Mouse (Mus musculus) stomach, embryonic 16.5 days (tissue): ENCODE results near the gene Strn. TPM values are rescaled to one million over a fixed set of nuclear protein-coding genes. Genes with fewer than 3 reads are reported as not detected.
A peak's percentile ranks its signal among the peaks of the same experiment; 100 is the strongest.
"Not testable (repeated sequence)": the region's sequence is repeated elsewhere in the genome, so short reads cannot be mapped to it uniquely, and the experiment has no call there.

Source experiments
- ATAC-seq: fragments of 200-750 bp; cut with Nextera tagmentation; 2 replicates; pipeline ENCODE4 v1.8.0; 2017; ENCODE audit warnings: moderate number of reproducible peaks, moderate TSS enrichment; ENCODE audit not compliant: insufficient read depth, low FRiP score
- H3K27ac ChIP-seq: fragments of 300-500 bp; sonication (generic); 2 replicates; pipeline ENCODE4 v1.5.1; 2014; ENCODE audit warnings: low read length
- H3K27me3 ChIP-seq: fragments of 300-500 bp; sonication (generic); 2 replicates; pipeline ENCODE4 v1.6.1; 2014; ENCODE audit warnings: low read length, control low read depth, mixed read lengths; ENCODE audit not compliant: control insufficient read depth, insufficient read depth
- H3K36me3 ChIP-seq: fragments of 300-500 bp; sonication (generic); 2 replicates; pipeline ENCODE4 v1.6.1; 2014; ENCODE audit warnings: low read length; ENCODE audit not compliant: control insufficient read depth, insufficient read depth
- H3K4me1 ChIP-seq: fragments of 300-500 bp; sonication (generic); 2 replicates; pipeline ENCODE4 v1.6.1; 2014; ENCODE audit warnings: low read length, control low read depth, mixed read lengths; ENCODE audit not compliant: control insufficient read depth, insufficient read depth
- H3K4me2 ChIP-seq: fragments of 300-500 bp; sonication (generic); 2 replicates; pipeline ENCODE4 v1.6.1; 2014; ENCODE audit warnings: low read depth, low read length, mixed read lengths
- H3K4me3 ChIP-seq: fragments of 300-500 bp; sonication (generic); replicated peaks from 2 replicates; pipeline ENCODE4 v1.5.1; 2014; ENCODE audit warnings: mild to moderate bottlenecking, low read length
- H3K9ac ChIP-seq: fragments of 300-500 bp; sonication (generic); 2 replicates; pipeline ENCODE4 v1.6.1; 2014; ENCODE audit warnings: low read length
- H3K9me3 ChIP-seq: fragments of 300-500 bp; sonication (generic); replicated peaks from 2 replicates; pipeline ENCODE4 v1.6.1; 2016; ENCODE audit warnings: low read length, control low read depth; ENCODE audit not compliant: control insufficient read depth
- WGBS: fragments of 180-500 bp; shearing (Covaris S2); extraction: QIAGEN DNeasy Blood & Tissue Kit; methylation state at CpG from one replicate; pipeline ENCODE4 v1.1.7; 2014; 5-methylcytosine and 5-hydroxymethylcytosine counted together
- polyA plus RNA-seq: library from polyadenylated mRNA; unstranded; fragments of >200 nt; fragmentation: Nextera tagmentation; extraction: Ambion mirVana; gene quantifications from 2 replicates; pipeline ENCODE4 v1.2.1, GENCODE M21; 2015

Strn gene
- polyA plus RNA-seq, 1 experiment from 2014 or later: 6.6 TPM

DNA sequence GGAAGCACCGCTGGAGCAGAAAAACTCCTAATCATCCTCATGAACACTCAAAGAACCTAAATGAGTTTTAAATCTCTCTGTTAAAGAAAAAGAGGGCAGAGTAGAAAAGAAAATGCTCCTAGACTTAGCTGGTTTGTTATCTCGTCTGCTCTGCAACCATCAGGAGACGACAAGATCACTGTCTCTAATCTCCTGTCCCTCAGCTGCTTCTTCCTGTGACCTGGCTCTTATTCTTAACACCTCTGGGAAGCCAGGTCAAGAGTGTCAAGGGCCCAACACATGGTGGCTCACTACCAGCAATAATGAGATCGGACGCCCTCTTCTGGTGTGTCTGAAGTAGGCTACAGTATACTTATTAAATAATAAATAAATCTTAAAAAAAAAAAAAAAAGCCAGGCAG is 40.1 kb downstream of the Strn start:
- Histone ChIP-seq H3K27me3 (no peaks in the 10 kb centered on the region), H3K4me2 (no peak overlapping the region), H3K9me3 (no peaks in the 10 kb centered on the region), H3K36me3 (0 out of 2 replicates have a peak, but pooled peaks cover 3% of the 10 kb centered on the region), H3K4me3 (no peak overlapping the region), H3K4me1 (no peaks in the 10 kb centered on the region), H3K9ac (no peak overlapping the region), H3K27ac (no peak overlapping the region)
- no peak for ATAC-seq
- 80% methylated on average over 5 of the region's 5 CpGs for WGBS

DNA sequence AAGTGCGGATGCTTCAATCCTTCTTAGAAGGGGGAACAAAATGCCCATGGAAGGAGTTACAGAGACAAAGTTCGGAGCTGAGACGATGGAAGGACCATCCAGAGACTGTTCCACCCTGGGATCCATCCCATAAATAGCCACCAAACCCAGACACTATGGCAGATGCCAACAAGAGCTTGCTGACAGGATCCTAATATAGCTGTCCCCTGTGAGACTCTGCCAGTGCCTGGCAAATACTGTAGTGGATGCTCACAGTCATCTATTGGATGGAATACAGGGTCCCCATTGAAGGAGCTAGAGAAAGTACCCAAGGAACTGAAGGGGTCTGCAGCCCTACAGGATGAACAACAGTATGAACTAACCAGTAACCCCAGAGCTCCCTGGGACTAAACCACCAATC is 47.8 kb downstream of the Strn start:
- WGBS: 95% methylated on average over 3 of the region's 3 CpGs
- ATAC-seq, H3K4me1 ChIP-seq, H3K9ac ChIP-seq, H3K27ac ChIP-seq, H3K9me3 ChIP-seq, H3K27me3 ChIP-seq, H3K4me3 ChIP-seq, H3K4me2 ChIP-seq: not testable (repeated sequence)
- H3K36me3 ChIP-seq: peaks cover 22% of the 10 kb centered on the region

DNA sequence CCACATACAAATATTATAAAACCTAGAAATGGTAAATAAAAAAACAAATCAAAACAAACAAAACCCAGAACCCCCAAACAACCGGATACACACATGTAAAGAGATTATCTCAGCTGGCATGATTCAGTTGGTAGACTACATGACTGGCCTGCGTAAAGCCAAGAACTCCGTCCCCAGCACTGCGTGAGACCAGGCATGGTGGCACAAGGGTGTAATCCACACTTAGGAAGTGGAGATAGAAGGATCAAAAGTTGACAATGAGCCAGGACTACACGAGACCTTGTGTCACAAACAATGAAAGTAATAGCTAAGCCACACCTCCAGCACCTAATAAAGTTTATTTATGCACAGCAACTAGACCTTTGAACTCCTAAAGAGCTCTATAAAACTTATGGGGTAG is 49.0 kb downstream of the Strn start:
- no peak overlapping the region for H3K4me2 ChIP-seq

DNA sequence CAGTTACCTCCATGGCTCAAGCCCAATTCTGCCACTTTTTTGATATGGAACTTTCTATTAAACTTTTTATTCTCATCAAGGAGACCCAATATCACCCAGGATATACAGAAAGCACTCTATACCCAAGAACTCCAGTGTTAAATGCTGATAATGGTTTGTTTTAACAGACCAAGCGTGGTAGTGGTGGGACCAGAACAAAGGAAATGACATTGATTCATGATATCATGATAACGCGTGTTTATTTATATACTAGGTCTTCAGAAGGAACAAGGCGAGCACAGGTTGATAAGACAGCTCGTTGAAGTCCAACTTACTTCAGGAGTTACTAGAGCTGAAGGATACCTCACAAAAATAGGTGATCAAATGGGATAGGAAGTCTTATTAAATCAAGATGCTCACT is 52.0 kb downstream of the Strn start:
- no peak for ATAC-seq
- 34% methylated on average over 5 of the region's 5 CpGs for WGBS
- H3K4me2 ChIP-seq: no peak overlapping the region
- no peak overlapping the region for H3K4me3 ChIP-seq
- H3K9me3 ChIP-seq: no peaks in the 10 kb centered on the region
- H3K4me1 ChIP-seq: no peaks in the 10 kb centered on the region
- H3K27me3 ChIP-seq: no peaks in the 10 kb centered on the region
- H3K36me3 ChIP-seq: 0 out of 2 replicates have a peak, but pooled peaks cover 4% of the 10 kb centered on the region
- no peak overlapping the region for H3K27ac ChIP-seq
- H3K9ac ChIP-seq: no peak overlapping the region

More for the DNA sequence above, 49.0 kb downstream of the Strn start:
- Histone ChIP-seq H3K4me3 (no peak overlapping the region), H3K27me3 (no peaks in the 10 kb centered on the region), H3K27ac (no peak overlapping the region), H3K9me3 (peaks cover 8% of the 10 kb centered on the region), H3K36me3 (peaks cover 22% of the 10 kb centered on the region), H3K9ac (no peak overlapping the region), H3K4me1 (no peaks in the 10 kb centered on the region)
- WGBS: 76% methylated on average over 5 of the region's 5 CpGs
- no peak for ATAC-seq

DNA sequence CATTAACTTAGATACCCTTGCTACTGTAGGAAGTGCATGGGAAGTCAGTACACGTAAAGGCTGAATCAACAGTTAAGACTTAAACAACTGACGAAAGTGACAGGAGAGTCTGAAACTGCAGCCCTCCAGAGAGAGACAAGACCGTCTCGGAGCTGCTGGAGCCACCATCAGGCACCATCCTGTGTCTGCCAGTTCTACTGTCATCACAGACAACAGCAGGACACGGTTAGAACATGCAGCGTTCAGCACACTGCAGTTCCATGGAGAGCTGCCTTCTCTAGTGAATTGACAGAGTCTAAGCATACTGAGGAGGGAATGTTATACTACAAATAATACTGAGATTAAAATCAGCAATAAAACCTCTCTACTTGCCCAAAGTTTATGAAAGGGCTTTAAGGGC is 54.6 kb downstream of the Strn start:
- no peaks in the 10 kb centered on the region for H3K27me3 ChIP-seq
- 0 out of 2 replicates have a peak, but pooled peaks cover 3% of the 10 kb centered on the region for H3K36me3 ChIP-seq
- no peak overlapping the region for H3K4me3 ChIP-seq
- H3K4me2 ChIP-seq: no peak overlapping the region
- no peak for ATAC-seq
- no peak overlapping the region for H3K9ac ChIP-seq
- no peaks in the 10 kb centered on the region for H3K9me3 ChIP-seq
- no peak overlapping the region for H3K27ac ChIP-seq
- no peaks in the 10 kb centered on the region for H3K4me1 ChIP-seq
- 72% methylated on average over 6 of the region's 6 CpGs for WGBS

DNA sequence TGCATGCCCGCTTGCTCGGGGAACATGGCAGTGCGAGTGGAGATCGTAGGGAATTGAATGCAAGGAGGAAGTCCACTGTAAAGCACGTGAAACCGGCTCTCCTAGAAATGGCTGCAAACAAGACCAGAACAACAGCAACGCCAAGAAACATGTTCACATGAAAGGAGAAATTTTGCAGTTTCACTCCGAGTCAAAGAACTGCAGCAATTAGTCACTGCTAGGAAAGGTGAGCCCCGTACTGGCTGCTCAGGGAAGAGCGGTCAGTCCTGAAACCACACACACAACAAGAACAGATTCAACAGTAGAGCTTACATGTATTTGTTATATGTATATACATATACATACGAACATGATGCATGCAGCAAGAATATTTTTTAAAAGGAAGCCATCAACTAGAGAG is 57.5 kb downstream of the Strn start:
- Histone ChIP-seq H3K4me3 (no peak overlapping the region), H3K4me2 (no peak overlapping the region), H3K27me3 (no peaks in the 10 kb centered on the region), H3K9ac (no peak overlapping the region), H3K27ac (no peak overlapping the region), H3K9me3 (no peaks in the 10 kb centered on the region), H3K36me3 (no peaks in the 10 kb centered on the region; the same call in 1 of the 2 replicates), H3K4me1 (no peaks in the 10 kb centered on the region)
- 75% methylated on average over 11 of the region's 11 CpGs for WGBS
- no peak for ATAC-seq

DNA sequence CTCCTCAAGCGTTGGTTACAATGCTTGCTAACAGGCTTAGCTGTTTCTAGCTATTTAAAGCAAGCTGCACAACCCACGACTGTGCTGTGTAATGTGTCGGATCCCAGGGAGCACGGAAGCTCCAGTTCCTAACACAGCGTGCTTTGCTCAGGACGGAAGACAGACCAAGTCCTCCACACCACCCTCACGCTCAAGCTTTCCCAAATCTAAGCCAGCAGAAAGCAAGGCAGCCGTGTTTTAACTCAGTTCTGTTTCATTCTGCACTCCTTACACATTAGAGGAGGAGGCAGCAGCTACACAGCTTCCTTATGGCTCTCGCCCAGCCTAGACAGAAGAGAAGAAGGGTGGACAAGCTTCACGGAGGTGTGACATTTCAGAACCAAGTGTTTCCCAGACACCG is 60.2 kb downstream of the Strn start:
- H3K27me3 ChIP-seq: no peaks in the 10 kb centered on the region
- no peaks in the 10 kb centered on the region; the same call in 1 of the 2 replicates for H3K36me3 ChIP-seq
- H3K4me3 ChIP-seq: no peak overlapping the region
- no peak overlapping the region for H3K4me2 ChIP-seq
- no peaks in the 10 kb centered on the region for H3K9me3 ChIP-seq
- no peak overlapping the region for H3K9ac ChIP-seq
- ATAC-seq: no peak
- H3K27ac ChIP-seq: no peak overlapping the region
- H3K4me1 ChIP-seq: no peaks in the 10 kb centered on the region
- WGBS: 78% methylated on average over 11 of the region's 11 CpGs

DNA sequence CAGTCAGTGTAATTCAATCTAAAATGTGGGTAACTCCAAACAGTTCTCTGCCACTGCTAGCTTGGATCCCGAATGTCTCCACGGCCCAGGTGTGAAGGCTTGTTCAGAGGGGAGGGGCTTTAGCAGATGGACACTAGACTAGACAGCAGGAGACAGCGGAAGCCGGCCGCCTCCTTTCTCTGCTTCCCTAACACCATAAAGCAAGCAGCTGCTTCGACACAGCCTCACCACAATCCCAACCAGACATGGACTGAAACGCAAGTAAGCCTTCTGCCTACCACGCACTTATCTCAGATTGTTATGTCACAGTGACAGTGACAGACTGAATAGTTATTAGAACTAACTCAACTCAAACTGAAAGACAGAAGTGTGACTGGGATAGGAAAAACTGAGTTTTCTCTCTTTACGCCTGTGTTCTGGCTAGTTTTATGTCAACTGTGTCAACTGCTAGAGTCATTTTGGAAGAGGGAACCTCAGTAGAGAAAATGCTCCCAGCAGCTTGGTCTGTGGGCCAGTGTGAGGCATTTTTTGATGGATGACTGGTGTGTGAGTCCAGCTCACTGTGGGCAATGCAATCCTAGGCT is 71.9 kb downstream of the Strn start:
- ATAC-seq: no peak
- H3K27ac ChIP-seq: no peak overlapping the region
- H3K4me3 ChIP-seq: no peak overlapping the region
- WGBS: 83% methylated on average over 9 of the region's 9 CpGs
- H3K4me1 ChIP-seq: no peaks in the 10 kb centered on the region
- H3K4me2 ChIP-seq: no peak overlapping the region
- no peak overlapping the region for H3K9ac ChIP-seq
- no peaks in the 10 kb centered on the region for H3K27me3 ChIP-seq
- peaks cover under 1% of the 10 kb centered on the region; the same call in 1 of the 2 replicates for H3K9me3 ChIP-seq
- H3K36me3 ChIP-seq: peaks cover 11% of the 10 kb centered on the region

DNA sequence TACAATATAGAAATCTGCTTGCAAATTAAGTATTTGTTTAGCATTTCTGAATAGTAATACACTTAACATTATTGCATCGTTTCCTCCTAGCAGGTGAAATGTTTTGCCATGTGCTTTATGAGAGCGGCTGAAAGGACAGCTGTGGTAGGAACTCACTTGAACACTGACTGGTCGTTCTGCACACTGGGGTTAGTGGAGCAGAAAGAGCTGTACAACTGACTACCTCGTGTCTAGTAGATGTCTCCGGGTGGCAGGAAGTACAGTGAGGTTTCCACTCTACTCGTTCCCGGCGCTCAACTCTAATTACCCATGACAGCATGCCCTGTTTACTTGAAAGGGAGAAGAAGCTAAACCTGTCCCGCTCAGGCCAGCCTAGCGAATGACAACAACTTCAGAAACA is 82.2 kb downstream of the Strn start:
- Histone ChIP-seq H3K27me3 (no peaks in the 10 kb centered on the region), H3K27ac (peak overlapping the region; percentile 46; the same call in 1 of the 2 replicates), H3K9ac (no peak overlapping the region), H3K36me3 (peaks cover 17% of the 10 kb centered on the region), H3K4me2 (no peak overlapping the region), H3K4me3 (no peak overlapping the region), H3K4me1 (no peaks in the 10 kb centered on the region), H3K9me3 (peaks cover 2% of the 10 kb centered on the region; the same call in 1 of the 2 replicates)
- no peak for ATAC-seq
- 80% methylated on average over 10 of the region's 10 CpGs for WGBS
